Mouse (Mus musculus): ENCODE measurements around the gene Dok3. TPM values are rescaled to one million over a fixed set of nuclear protein-coding genes. Genes with fewer than 3 reads are reported as not detected.

Gene Dok3
- total and polyA plus RNA-seq, 2 experiments from 2014 or later: 1.1 to 4.7 TPM

GRCm38 (mm10) chr13:55563266-55563879, 34.3 kb upstream of the Dok3 start:
- Histone ChIP-seq H3K36me3 (ENCODE audit: insufficient read depth, low read length) (peaks cover 5% of the 10 kb centered on the region; the same call in 1 of the 2 replicates), H3K27me3 (ENCODE audit: insufficient read depth, low read length) (no peaks in the 10 kb centered on the region), H3K4me3 (ENCODE audit: low read length) (no peak overlapping the region), H3K9me3 (ENCODE audit: low read length) (no peaks in the 10 kb centered on the region), H3K9ac (replicated peaks; ENCODE audit: low read length) (no peak overlapping the region), H3K4me1 (ENCODE audit: insufficient read depth, low read length) (no peaks in the 10 kb centered on the region), H3K4me2 (ENCODE audit: low read depth, low read length) (no peak overlapping the region), H3K27ac (no peak overlapping the region)
- WGBS: 72% methylated on average over 7 of the region's 7 CpGs
- DNase-seq (ENCODE audit: low spot score) (no peak), ATAC-seq (no peak)
- TF ChIP-seq CTCF (IDR thresholded peaks at IDR 0.05; ENCODE audit: low read depth): no peak

GRCm38 (mm10) chr13:55557499-55557898, 28.4 kb upstream of the Dok3 start:
- Histone ChIP-seq H3K4me2 (ENCODE audit: low read depth, low read length) (no peak overlapping the region), H3K9me3 (ENCODE audit: low read length) (no peaks in the 10 kb centered on the region)

GRCm38 (mm10) chr13:55555921-55556320, 26.8 kb upstream of the Dok3 start:
- Histone ChIP-seq H3K27ac (no peak overlapping the region), H3K4me2 (ENCODE audit: low read depth, low read length) (no peak overlapping the region), H3K4me3 (ENCODE audit: low read length) (no peak overlapping the region), H3K27me3 (ENCODE audit: insufficient read depth, low read length) (no peaks in the 10 kb centered on the region), H3K9ac (replicated peaks; ENCODE audit: low read length) (no peak overlapping the region), H3K4me1 (ENCODE audit: insufficient read depth, low read length) (no peaks in the 10 kb centered on the region), H3K36me3 (ENCODE audit: insufficient read depth, low read length) (peaks cover 29% of the 10 kb centered on the region), H3K9me3 (ENCODE audit: low read length) (no peaks in the 10 kb centered on the region)
- DNase-seq (ENCODE audit: low spot score) (no peak), ATAC-seq (no peak)
- TF ChIP-seq CTCF (IDR thresholded peaks at IDR 0.05; ENCODE audit: low read depth): no peak
- WGBS: 85% methylated on average over 9 of the region's 9 CpGs

More at GRCm38 (mm10) chr13:55557499-55557898, 28.4 kb upstream of the Dok3 start:
- TF ChIP-seq CTCF (IDR thresholded peaks at IDR 0.05; ENCODE audit: low read depth): no peak
- Histone ChIP-seq H3K4me3 (ENCODE audit: low read length) (no peak overlapping the region), H3K27ac (no peak overlapping the region), H3K36me3 (ENCODE audit: insufficient read depth, low read length) (peaks cover 20% of the 10 kb centered on the region), H3K27me3 (ENCODE audit: insufficient read depth, low read length) (no peaks in the 10 kb centered on the region), H3K9ac (replicated peaks; ENCODE audit: low read length) (no peak overlapping the region), H3K4me1 (ENCODE audit: insufficient read depth, low read length) (no peaks in the 10 kb centered on the region)
- DNase-seq (ENCODE audit: low spot score) (no peak), ATAC-seq (no peak)
- WGBS: 89% methylated on average over 6 of the region's 6 CpGs

GRCm38 (mm10) chr13:55549061-55549460, 20.0 kb upstream of the Dok3 start:
- no peak for TF ChIP-seq CTCF (IDR thresholded peaks at IDR 0.05; ENCODE audit: low read depth)
- Histone ChIP-seq H3K27me3 (ENCODE audit: insufficient read depth, low read length) (no peaks in the 10 kb centered on the region), H3K9me3 (ENCODE audit: low read length) (no peaks in the 10 kb centered on the region), H3K36me3 (ENCODE audit: insufficient read depth, low read length) (peaks cover 54% of the 10 kb centered on the region), H3K4me1 (ENCODE audit: insufficient read depth, low read length) (no peaks in the 10 kb centered on the region), H3K27ac (no peak overlapping the region), H3K4me2 (ENCODE audit: low read depth, low read length) (no peak overlapping the region), H3K9ac (replicated peaks; ENCODE audit: low read length) (no peak overlapping the region), H3K4me3 (ENCODE audit: low read length) (no peak overlapping the region)
- ATAC-seq (no peak), DNase-seq (ENCODE audit: low spot score) (no peak)
- 88% methylated on average over 15 of the region's 15 CpGs for WGBS

- no peak for ATAC-seq
- Histone ChIP-seq H3K27me3 (ENCODE audit: insufficient read depth, low read length) (no peaks in the 10 kb centered on the region), H3K9me3 (ENCODE audit: low read length) (no peaks in the 10 kb centered on the region), H3K36me3 (ENCODE audit: insufficient read depth, low read length) (peaks cover 60% of the 10 kb centered on the region), H3K27ac (no peak overlapping the region), H3K4me1 (ENCODE audit: insufficient read depth, low read length) (no peaks in the 10 kb centered on the region), H3K4me2 (ENCODE audit: low read depth, low read length) (no peak overlapping the region), H3K4me3 (ENCODE audit: low read length) (no peak overlapping the region), H3K9ac (replicated peaks; ENCODE audit: low read length) (no peak overlapping the region)
- DNase-seq (ENCODE audit: low spot score): no peak
- WGBS: 96% methylated on average over 5 of the region's 5 CpGs
- no peak for TF ChIP-seq CTCF (IDR thresholded peaks at IDR 0.05; ENCODE audit: low read depth)
Measured at GRCm38 (mm10) chr13:55548426-55548825, 19.3 kb upstream of the Dok3 start.

GRCm38 (mm10) chr13:55547916-55548315, 18.8 kb upstream of the Dok3 start:
- WGBS: 92% methylated on average over 2 of the region's 2 CpGs
- no peak overlapping the region for H3K4me3 ChIP-seq (ENCODE audit: low read length)
- H3K4me2 ChIP-seq (ENCODE audit: low read depth, low read length): no peak overlapping the region
- H3K4me1 ChIP-seq (ENCODE audit: insufficient read depth, low read length): no peaks in the 10 kb centered on the region
- DNase-seq (ENCODE audit: low spot score) (no peak), ATAC-seq (no peak)
- no peak overlapping the region for H3K27ac ChIP-seq
- H3K27me3 ChIP-seq (ENCODE audit: insufficient read depth, low read length): no peaks in the 10 kb centered on the region
- no peak for TF ChIP-seq CTCF (IDR thresholded peaks at IDR 0.05; ENCODE audit: low read depth)
- no peaks in the 10 kb centered on the region for H3K9me3 ChIP-seq (ENCODE audit: low read length)
- H3K9ac ChIP-seq (replicated peaks; ENCODE audit: low read length): no peak overlapping the region
- H3K36me3 ChIP-seq (ENCODE audit: insufficient read depth, low read length): peaks cover 65% of the 10 kb centered on the region

- ATAC-seq: no peak
- DNase-seq (ENCODE audit: low spot score): no peak
- Histone ChIP-seq H3K27me3 (ENCODE audit: insufficient read depth, low read length) (no peaks in the 10 kb centered on the region), H3K9ac (replicated peaks; ENCODE audit: low read length) (no peak overlapping the region), H3K9me3 (ENCODE audit: low read length) (no peaks in the 10 kb centered on the region), H3K4me3 (ENCODE audit: low read length) (no peak overlapping the region), H3K4me2 (ENCODE audit: low read depth, low read length) (no peak overlapping the region), H3K4me1 (ENCODE audit: insufficient read depth, low read length) (no peaks in the 10 kb centered on the region), H3K36me3 (ENCODE audit: insufficient read depth, low read length) (peaks cover 81% of the 10 kb centered on the region), H3K27ac (no peak overlapping the region)
- WGBS: 93% methylated on average over 6 of the region's 6 CpGs
- TF ChIP-seq CTCF (IDR thresholded peaks at IDR 0.05; ENCODE audit: low read depth): no peak
Measured at GRCm38 (mm10) chr13:55544792-55545191, 15.7 kb upstream of the Dok3 start.

Measured in hindbrain, postnatal 0 days (tissue).